ENCODE assay signal across 8 mouse cellular contexts in the genomic region with DNA sequence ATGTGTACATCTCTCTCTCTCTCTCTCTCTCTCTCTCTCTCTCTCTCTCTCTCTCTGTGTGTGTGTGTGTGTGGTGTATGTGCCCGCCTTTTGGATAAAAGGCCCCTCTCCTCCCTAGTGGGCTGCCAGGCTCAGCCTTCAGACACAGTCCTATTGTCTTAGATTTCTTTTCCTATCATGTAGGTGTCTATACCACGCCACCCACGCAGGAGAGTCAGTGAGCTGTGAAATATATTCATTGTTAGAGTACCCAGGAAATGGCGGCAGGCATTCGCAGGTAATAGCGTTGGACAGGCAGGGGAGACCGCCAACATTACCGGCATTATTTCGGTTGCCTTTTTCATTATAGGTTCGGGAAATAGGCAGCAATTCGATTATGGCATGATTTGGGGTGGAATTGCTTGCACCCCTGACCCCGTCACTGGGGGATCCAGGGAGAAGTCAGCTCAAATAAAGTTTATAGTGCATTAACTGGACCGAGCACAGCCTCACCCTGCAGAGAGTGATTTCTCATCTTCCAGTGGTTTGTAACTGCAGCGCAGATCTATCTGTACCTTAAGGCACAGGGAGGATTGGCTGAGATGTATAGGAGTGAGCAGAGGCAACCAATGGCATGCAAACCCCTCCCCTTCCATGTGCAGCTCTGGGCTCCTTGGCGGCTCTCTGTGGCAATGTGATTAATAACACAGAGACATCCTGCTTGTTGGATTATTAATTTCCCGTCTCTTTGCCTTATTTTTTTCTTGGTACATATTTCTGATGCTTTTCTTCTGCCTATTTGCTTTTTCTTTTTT.
A peak's percentile ranks its signal among the peaks of the same experiment; 100 is the strongest.
DNase-seq lines count a peak whose midpoint lies in the region; ATAC-seq and TF ChIP-seq lines count a peak whose summit lies in the region.
"Had no signal": no experiment of that assay in that cellular context is flagged by ENCODE, and none has a peak within 500 bp of the region (broad histone marks: within the 10 kb centered on the region; RNA-seq: fewer than 3 reads in every experiment).

No protein-coding gene starts in this region.

- H3K4me1 ChIP-seq in E14TG2a.4 (replicated peaks; ENCODE audit: low read depth, low read length): peaks cover 6% of the 10 kb centered on the region
- H3K4me1 ChIP-seq in hindbrain, embryonic 14.5 days (replicated peaks; ENCODE audit: control insufficient read depth, insufficient read depth, low read length): peaks cover 56% of the 10 kb centered on the region
- H3K4me1 ChIP-seq in limb, embryonic 15.5 days: peaks cover 14% of the 10 kb centered on the region
- H3K4me1 ChIP-seq in heart, adult 2 months (ENCODE audit: control insufficient read depth, insufficient read depth, low read length): peaks cover 20% of the 10 kb centered on the region

- no peak for TF ChIP-seq POLR2A in heart, adult 2 months (IDR thresholded peaks at IDR 0.05; ENCODE audit: insufficient read depth, low read depth, low read length)

- peak overlapping the region; percentile 43; the same call in 1 of the 2 replicates for H3K4me3 ChIP-seq in E14TG2a.4 (replicated peaks; ENCODE audit: low read length)
- peak overlapping the region; percentile 15 for H3K4me3 ChIP-seq in hindbrain, embryonic 14.5 days (replicated peaks; ENCODE audit: low read length)
- no peak overlapping the region for H3K4me3 ChIP-seq in limb, embryonic 15.5 days
- no peak overlapping the region for H3K4me3 ChIP-seq in heart, adult 2 months

- peak overlapping the region; percentile 84 for H3K27ac ChIP-seq in hindbrain, embryonic 14.5 days
- no peak overlapping the region for H3K27ac ChIP-seq in limb, embryonic 15.5 days
- H3K27ac ChIP-seq in heart, adult 2 months: no peak overlapping the region

- H3K9ac ChIP-seq in hindbrain, embryonic 14.5 days: peak overlapping the region; percentile 32
- H3K9ac ChIP-seq in limb, embryonic 15.5 days: no peak overlapping the region
- H3K9ac ChIP-seq in heart, adult 2 months (ENCODE audit: low read depth, low read length): no peak overlapping the region

- peak overlapping the region; percentile 44 for H3K4me2 ChIP-seq in hindbrain, embryonic 14.5 days (replicated peaks)
- peak overlapping the region; percentile 27; the same call in 1 of the 2 replicates for H3K4me2 ChIP-seq in limb, embryonic 15.5 days

- H3K27me3 ChIP-seq in E14TG2a.4 (ENCODE audit: insufficient read depth, low read length): peaks cover 6% of the 10 kb centered on the region; the same call in 1 of the 2 replicates
- H3K27me3 ChIP-seq in hindbrain, embryonic 14.5 days (ENCODE audit: control insufficient read depth, insufficient read depth, low read length): no peaks in the 10 kb centered on the region
- H3K27me3 ChIP-seq in limb, embryonic 15.5 days: no peaks in the 10 kb centered on the region
- H3K27me3 ChIP-seq in heart, adult 2 months (ENCODE audit: control insufficient read depth, insufficient read depth, low read length): no peaks in the 10 kb centered on the region

- peak; percentile 77 for DNase-seq in brain, adult 2 months (ENCODE audit: low read depth, low spot score)
- peak; percentile 66 for DNase-seq in hindbrain, embryonic 14.5 days (ENCODE audit: low spot score)
- no peak for DNase-seq in heart, adult 2 months
- DNase-seq in gastrocnemius, adult 18-20 months (ENCODE audit: low spot score): no peak
- DNase-seq: cerebellum, postnatal 14 days had no signal

- H3K9me3 ChIP-seq in E14TG2a.4 (ENCODE audit: low read length): no peaks in the 10 kb centered on the region
- no peaks in the 10 kb centered on the region for H3K9me3 ChIP-seq in hindbrain, embryonic 14.5 days (ENCODE audit: control insufficient read depth, low read length)
- no peaks in the 10 kb centered on the region for H3K9me3 ChIP-seq in limb, embryonic 15.5 days

- 42% methylated on average over 16 of the region's 16 CpGs for WGBS in hindbrain, embryonic 14.5 days
- 62% methylated on average over 16 of the region's 16 CpGs for WGBS in limb, embryonic 15.5 days
- 87% methylated on average over 16 of the region's 16 CpGs for WGBS in heart, adult 2 months

- no peaks in the 10 kb centered on the region for H3K79me2 ChIP-seq in heart, adult 2 months (replicated peaks; ENCODE audit: control insufficient read depth, insufficient read depth, low read length)

- TF ChIP-seq EP300 in heart, adult 2 months (IDR thresholded peaks at IDR 0.05; ENCODE audit: insufficient read depth, low read depth, low read length): no peak

- peak; percentile 83 for ATAC-seq in hindbrain, embryonic 14.5 days (ENCODE audit: low FRiP score)
- ATAC-seq in limb, embryonic 15.5 days (ENCODE audit: insufficient number of reproducible peaks, low FRiP score, low TSS enrichment, low read depth): no peak
- ATAC-seq in megakaryocyte, adult 5-6 weeks (ENCODE audit: poor library complexity, severe bottlenecking): no peak

- H3K36me3 ChIP-seq in E14TG2a.4 (ENCODE audit: insufficient read depth, low read length): no peaks in the 10 kb centered on the region
- H3K36me3 ChIP-seq in hindbrain, embryonic 14.5 days (replicated peaks; ENCODE audit: control insufficient read depth, insufficient read depth): no peaks in the 10 kb centered on the region
- H3K36me3 ChIP-seq in limb, embryonic 15.5 days: no peaks in the 10 kb centered on the region
- peaks cover 10% of the 10 kb centered on the region for H3K36me3 ChIP-seq in heart, adult 2 months (ENCODE audit: control insufficient read depth, insufficient read depth, low read length)

- intact Hi-C loops in heart, adult 2 months (cut with DNase I): no loop called here

- no peak for TF ChIP-seq CTCF in E14TG2a.4 (conservative IDR thresholded peaks at IDR 0.05; ENCODE audit: low read length)
- no peak for TF ChIP-seq CTCF in heart, adult 2 months (IDR thresholded peaks at IDR 0.05)

Comparison
In these comparisons a context has a peak if more than half of its experiments do, and no peak if none do; other contexts are left out.
1. H3K4me3 ChIP-seq: peak in E14TG2a.4 (single experiment) and hindbrain, embryonic 14.5 days (single experiment); none in limb, embryonic 15.5 days (single experiment) and heart, adult 2 months (single experiment).
2. DNase-seq: peak in brain, adult 2 months (single experiment) and hindbrain, embryonic 14.5 days (single experiment); none in heart, adult 2 months (0 of 2) and gastrocnemius, adult 18-20 months (single experiment).